22 mouse cellular contexts compared by ENCODE assay signal in the genomic region with DNA sequence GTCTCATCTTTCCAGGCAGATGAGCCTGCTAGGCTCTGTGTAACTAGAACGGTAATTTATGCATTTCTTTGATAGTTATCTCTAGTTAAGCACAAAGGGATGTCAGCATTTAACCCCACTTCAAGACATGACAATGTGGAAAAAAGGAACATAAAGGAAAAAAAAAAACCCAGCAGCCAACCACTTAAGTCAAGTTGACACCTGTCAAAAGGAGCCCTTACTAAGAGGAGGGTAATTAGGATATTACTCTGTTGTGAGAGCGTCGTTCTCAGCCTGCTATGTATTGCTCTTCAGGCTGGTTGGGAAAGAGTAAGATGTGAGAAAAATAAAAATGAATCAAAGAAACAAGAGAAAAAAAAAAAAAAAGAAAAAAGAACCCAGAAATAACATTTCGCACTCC.
A peak's percentile ranks its signal among the peaks of the same experiment; 100 is the strongest.
DNase-seq lines count a peak whose midpoint lies in the region; ATAC-seq and TF ChIP-seq lines count a peak whose summit lies in the region.
"Had no signal": no experiment of that assay in that cellular context is flagged by ENCODE, and none has a peak within 500 bp of the region (broad histone marks: within the 10 kb centered on the region; RNA-seq: fewer than 3 reads in every experiment).

No protein-coding gene starts in this region.

- ATAC-seq in forebrain, embryonic 14.5 days = no peak; the same call in 1 of the 2 replicates
- ATAC-seq in forebrain, postnatal 0 days = peak; percentile 70; the same call in 1 of the 2 replicates
- no peak for ATAC-seq in forebrain, embryonic 11.5 days (replicated peaks; ENCODE audit: low FRiP score)
- ATAC-seq: activated CD4-positive, CD25-positive, alpha-beta regulatory T cell, adult 4 months; Patski had no signal

- no peaks in the 10 kb centered on the region for H3K4me1 ChIP-seq in forebrain, embryonic 14.5 days (ENCODE audit: control insufficient read depth, insufficient read depth, low read length)
- peaks cover 13% of the 10 kb centered on the region for H3K4me1 ChIP-seq in forebrain, embryonic 10.5 days
- H3K4me1 ChIP-seq in forebrain, postnatal 0 days (ENCODE audit: insufficient read depth) = 0 out of 2 replicates have a peak, but pooled peaks cover 5% of the 10 kb centered on the region
- H3K4me1 ChIP-seq in forebrain, embryonic 11.5 days (replicated peaks; ENCODE audit: control insufficient read depth, insufficient read depth, low read length) = no peaks in the 10 kb centered on the region

- TF ChIP-seq CTCF in forebrain, postnatal 0 days (IDR thresholded peaks at IDR 0.05; ENCODE audit: low read depth) = no peak
- TF ChIP-seq CTCF in brain, embryonic 14.5 days (IDR thresholded peaks at IDR 0.05; ENCODE audit: borderline replicate concordance, extremely low read depth, insufficient read depth, insufficient read length) = no peak

- no peaks in the 10 kb centered on the region for H3K36me3 ChIP-seq in forebrain, embryonic 14.5 days (ENCODE audit: control insufficient read depth, insufficient read depth, low read length)
- H3K36me3 ChIP-seq in forebrain, embryonic 10.5 days (replicated peaks) = no peaks in the 10 kb centered on the region
- no peaks in the 10 kb centered on the region for H3K36me3 ChIP-seq in forebrain, postnatal 0 days (ENCODE audit: insufficient read depth)
- H3K36me3 ChIP-seq in forebrain, embryonic 11.5 days (ENCODE audit: control insufficient read depth, insufficient read depth, low read length) = no peaks in the 10 kb centered on the region
- H3K36me3 ChIP-seq: embryonic facial prominence, embryonic 13.5 days; embryonic facial prominence, embryonic 15.5 days had no signal

- no peaks in the 10 kb centered on the region for H3K9me3 ChIP-seq in forebrain, embryonic 14.5 days (replicated peaks; ENCODE audit: control insufficient read depth, low read length)
- H3K9me3 ChIP-seq in forebrain, embryonic 10.5 days = no peaks in the 10 kb centered on the region
- H3K9me3 ChIP-seq in forebrain, postnatal 0 days (ENCODE audit: low read length) = no peaks in the 10 kb centered on the region
- H3K9me3 ChIP-seq in forebrain, embryonic 11.5 days (ENCODE audit: control insufficient read depth, low read length) = no peaks in the 10 kb centered on the region
- H3K9me3 ChIP-seq: embryonic facial prominence, embryonic 13.5 days; embryonic facial prominence, embryonic 15.5 days had no signal

- no peak overlapping the region for H3K4me3 ChIP-seq in forebrain, embryonic 14.5 days (ENCODE audit: low read depth, low read length)
- H3K4me3 ChIP-seq in forebrain, embryonic 10.5 days = no peak overlapping the region
- no peak overlapping the region for H3K4me3 ChIP-seq in forebrain, postnatal 0 days (ENCODE audit: low read depth, low read length)
- no peak overlapping the region for H3K4me3 ChIP-seq in forebrain, embryonic 11.5 days (ENCODE audit: low read depth, low read length)
- H3K4me3 ChIP-seq: embryonic facial prominence, embryonic 13.5 days; embryonic facial prominence, embryonic 15.5 days; erythroblast, embryonic 14.5 days had no signal

- H3K27ac ChIP-seq in forebrain, embryonic 14.5 days (ENCODE audit: low read depth, low read length) = no peak overlapping the region
- H3K27ac ChIP-seq in forebrain, embryonic 10.5 days = no peak overlapping the region
- no peak overlapping the region for H3K27ac ChIP-seq in forebrain, postnatal 0 days (ENCODE audit: low read depth, low read length)
- no peak overlapping the region for H3K27ac ChIP-seq in forebrain, embryonic 11.5 days (ENCODE audit: low read depth, low read length)
- H3K27ac ChIP-seq: embryonic facial prominence, embryonic 13.5 days; embryonic facial prominence, embryonic 15.5 days had no signal

- no peak overlapping the region for H3K4me2 ChIP-seq in forebrain, embryonic 14.5 days (ENCODE audit: low read length)
- H3K4me2 ChIP-seq in forebrain, postnatal 0 days (ENCODE audit: low read depth) = no peak overlapping the region
- no peak overlapping the region for H3K4me2 ChIP-seq in forebrain, embryonic 11.5 days (ENCODE audit: low read depth, low read length, severe bottlenecking)
- H3K4me2 ChIP-seq: embryonic facial prominence, embryonic 13.5 days; embryonic facial prominence, embryonic 15.5 days had no signal

- TF ChIP-seq POLR2A in brain, embryonic 14.5 days (IDR thresholded peaks at IDR 0.05; ENCODE audit: borderline replicate concordance, extremely low read depth, insufficient read depth, insufficient read length, poor library complexity, severe bottlenecking) = no peak

- no peak overlapping the region for H3K9ac ChIP-seq in forebrain, embryonic 14.5 days (ENCODE audit: low read length)
- no peak overlapping the region for H3K9ac ChIP-seq in forebrain, postnatal 0 days
- no peak overlapping the region for H3K9ac ChIP-seq in forebrain, embryonic 11.5 days (ENCODE audit: low read length)
- H3K9ac ChIP-seq: embryonic facial prominence, embryonic 13.5 days; embryonic facial prominence, embryonic 15.5 days had no signal

- no peaks in the 10 kb centered on the region for H3K27me3 ChIP-seq in forebrain, embryonic 14.5 days (replicated peaks; ENCODE audit: control insufficient read depth, insufficient read depth, low read length)
- no peaks in the 10 kb centered on the region for H3K27me3 ChIP-seq in forebrain, embryonic 10.5 days (ENCODE audit: poor library complexity, severe bottlenecking)
- no peaks in the 10 kb centered on the region for H3K27me3 ChIP-seq in forebrain, postnatal 0 days (ENCODE audit: insufficient read depth, low read length)
- H3K27me3 ChIP-seq in forebrain, embryonic 11.5 days (ENCODE audit: control insufficient read depth, insufficient read depth, low read length) = no peaks in the 10 kb centered on the region
- H3K27me3 ChIP-seq: embryonic facial prominence, embryonic 13.5 days; embryonic facial prominence, embryonic 15.5 days; Patski had no signal

- 63% methylated on average over 4 of the region's 4 CpGs for WGBS in forebrain, embryonic 14.5 days
- 80% methylated on average over 4 of the region's 4 CpGs for WGBS in forebrain, embryonic 10.5 days
- WGBS in forebrain, postnatal 0 days = 58% methylated on average over 4 of the region's 4 CpGs
- 77% methylated on average over 4 of the region's 4 CpGs for WGBS in forebrain, embryonic 11.5 days

- peak; percentile 52 for DNase-seq in forebrain, embryonic 14.5 days (ENCODE audit: low spot score)
- no peak for DNase-seq in forebrain, embryonic 10.5 days (ENCODE audit: extremely low spot score, low spot score)
- DNase-seq in forebrain, postnatal 0 days = no peak
- DNase-seq in forebrain, embryonic 11.5 days (ENCODE audit: low spot score) = no peak
- DNase-seq in MN1 (ENCODE audit: low spot score) = peak; percentile 6
- peak; percentile 74 for DNase-seq in brain, embryonic 14.5 days (ENCODE audit: low read depth)
- no peak for DNase-seq in urinary bladder, postnatal 25 days (ENCODE audit: low spot score)
- DNase-seq: adrenal gland, adult 8-10 months; adrenal gland, postnatal 14 days; adrenal gland, postnatal 36 days; cerebellum, adult 11 months; cerebellum, adult 18-20 months; cerebellum, adult 8-10 months; cerebellum, adult 9-11 months; cerebellum, postnatal 14 days; cerebellum, postnatal 36 days; embryo, embryonic 11 days had no signal

Comparison
In these comparisons a context has a peak if more than half of its experiments do, and no peak if none do; other contexts are left out.
1. DNase-seq: peak in forebrain, embryonic 14.5 days (single experiment), MN1 (single experiment) and brain, embryonic 14.5 days (single experiment); none in forebrain, embryonic 10.5 days (single experiment), forebrain, postnatal 0 days (single experiment), forebrain, embryonic 11.5 days (single experiment) and urinary bladder, postnatal 25 days (single experiment).